Mouse (Mus musculus): ENCODE data around the gene Sorcs2.

DNA sequence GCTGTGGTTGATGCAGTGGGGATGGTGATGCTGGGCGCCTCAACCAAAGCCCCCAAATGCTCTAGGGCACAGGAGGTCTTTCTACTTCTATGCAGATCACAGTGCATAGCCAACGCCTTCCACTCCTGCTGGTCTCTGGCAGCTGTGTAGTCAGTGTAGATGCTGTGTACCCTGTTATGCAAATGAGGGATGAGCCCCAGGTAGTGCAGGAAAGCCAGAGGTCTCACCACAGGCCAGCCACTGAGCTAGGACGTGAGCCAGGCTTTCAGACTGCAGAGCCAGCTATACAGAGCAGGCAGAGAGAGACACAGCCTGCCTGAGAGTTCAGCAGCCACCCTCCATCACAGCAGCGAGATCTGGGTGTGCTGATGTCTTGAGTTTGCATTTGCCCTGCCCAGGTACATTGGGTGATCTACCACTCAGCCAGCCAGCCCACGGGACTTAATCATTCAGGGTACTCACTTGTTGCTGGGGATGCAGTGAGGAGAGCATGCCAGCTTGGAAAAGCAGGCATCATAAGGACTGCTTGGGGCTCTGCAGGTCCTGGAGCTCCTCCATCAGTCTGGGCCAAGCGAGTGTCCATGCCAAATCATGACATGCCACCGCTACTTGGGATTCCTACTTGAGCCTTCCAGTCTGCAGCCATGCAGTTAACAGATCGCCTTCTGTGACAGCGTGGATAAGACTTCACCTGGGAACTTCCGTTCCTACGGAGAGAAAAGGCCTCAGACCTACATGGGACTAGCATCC is 407.8 kb downstream of the Sorcs2 start:
- TF ChIP-seq CTCF (IDR thresholded peaks at IDR 0.05; ENCODE audit: insufficient read depth, low read length) (no peak), POLR2A (IDR thresholded peaks at IDR 0.05; ENCODE audit: borderline replicate concordance, extremely low read depth, low read depth, low read length) (no peak)

All from lung, adult 2 months (tissue).